Mouse (Mus musculus) MEL (cell line): ENCODE data around the gene Tnfrsf21.

Experiments used
- GATA1 ChIP-seq: IDR thresholded peaks from 2 replicates; pipeline ENCODE4 v1.6.1; 2011; ENCODE audit warnings: low read depth, low read length, improper control_type of control experiment
- TBP ChIP-seq: IDR thresholded peaks from 2 replicates; pipeline ENCODE4 v1.8.0; 2011; ENCODE audit warnings: low read depth, low read length, improper control_type of control experiment
- TCF12 ChIP-seq: IDR thresholded peaks from 2 replicates; pipeline ENCODE4 v1.6.1; 2014; ENCODE audit warnings: low read depth, mild to moderate bottlenecking, inconsistent platforms, low read length, improper control_type of control experiment, moderate library complexity

- TF ChIP-seq TCF12 (no peak), GATA1 (no peak), TBP (no peak)
Observed at GRCm38 (mm10) chr17:43000598-43000997, 15.8 kb upstream of the Tnfrsf21 start.
